Mouse (Mus musculus) CH12.LX (cell line): ENCODE measurements around the gene Lpar5. TPM values are rescaled to one million over a fixed set of nuclear protein-coding genes. Genes with fewer than 3 reads are reported as not detected.

ENCODE experiments used
- polyA plus RNA-seq: library from polyadenylated mRNA; unstranded; fragments of >175 nt; gene quantifications from 2 replicates; pipeline ENCODE4 v1.2.1, GENCODE M21; 2012; ENCODE audit warnings: low read depth; ENCODE audit not compliant: insufficient read length
- total RNA-seq, 2 experiments: library from RNA; depleted of rRNA; stranded (reverse); fragments of 300-350 nt in 1 of 2; fragments of >200 nt in 1 of 2; gene quantifications; 2 replicates each; pipeline ENCODE4 v1.2.3; 2012 to 2014

The Lpar5 gene
- total and polyA plus RNA-seq, 3 experiments, result 4.5 to 25.9 (median 4.8) TPM

Other genes with a start within 250 kb of the Lpar5 start
Only the 20 nearest of the 25 such genes appear.
- 0.13 and 0.34 TPM in 2 replicates for gene P3h3, start 210.2 kb upstream of the Lpar5 start, total RNA-seq (2012; rRNA removed)
- gene P3h3, start 210.2 kb upstream of the Lpar5 start, total RNA-seq (2014; rRNA removed), result 0.19 TPM in 1 of 2 replicates, not detected in the other
- gene P3h3, start 210.2 kb upstream of the Lpar5 start, polyA plus RNA-seq, result 0.31 and 0.44 TPM in 2 replicates
- 1.6 and 2.0 TPM in 2 replicates for gene Gpr162, start 203.9 kb upstream of the Lpar5 start, total RNA-seq (2012; rRNA removed)
- gene Gpr162, start 203.9 kb upstream of the Lpar5 start, total RNA-seq (2014; rRNA removed), result 0.48 and 0.97 TPM in 2 replicates
- gene Gpr162, start 203.9 kb upstream of the Lpar5 start, polyA plus RNA-seq, result 1.7 and 1.9 TPM in 2 replicates
- gene Cd4, start 179.7 kb upstream of the Lpar5 start, total RNA-seq (2012; rRNA removed), result 0.29 and 0.34 TPM in 2 replicates
- gene Cd4, start 179.7 kb upstream of the Lpar5 start, total RNA-seq (2014; rRNA removed), result 0.26 and 0.27 TPM in 2 replicates
- gene Cd4, start 179.7 kb upstream of the Lpar5 start, polyA plus RNA-seq, result 1.1 and 1.6 TPM in 2 replicates
- gene Lag3, start 156.2 kb upstream of the Lpar5 start, total RNA-seq (2012; rRNA removed), result 1.2 and 1.9 TPM in 2 replicates
- gene Lag3, start 156.2 kb upstream of the Lpar5 start, total RNA-seq (2014; rRNA removed), result 0.32 and 0.52 TPM in 2 replicates
- gene Lag3, start 156.2 kb upstream of the Lpar5 start, polyA plus RNA-seq, result 1.5 and 2.0 TPM in 2 replicates
- 11.0 and 12.8 TPM in 2 replicates for gene Ptms, start 147.8 kb upstream of the Lpar5 start, total RNA-seq (2012; rRNA removed)
- gene Ptms, start 147.8 kb upstream of the Lpar5 start, total RNA-seq (2014; rRNA removed), result 7.0 and 8.1 TPM in 2 replicates
- gene Ptms, start 147.8 kb upstream of the Lpar5 start, polyA plus RNA-seq, result 96.6 and 99.6 TPM in 2 replicates
- 116 and 129 TPM in 2 replicates for gene Mlf2, start 136.5 kb upstream of the Lpar5 start, total RNA-seq (2012; rRNA removed)
- 109 and 124 TPM in 2 replicates for gene Mlf2, start 136.5 kb upstream of the Lpar5 start, total RNA-seq (2014; rRNA removed)
- gene Mlf2, start 136.5 kb upstream of the Lpar5 start, polyA plus RNA-seq, result 203 and 210 TPM in 2 replicates
- gene Cops7a, start 102.4 kb upstream of the Lpar5 start, total RNA-seq (2012; rRNA removed), result 85.6 and 104 TPM in 2 replicates
- gene Cops7a, start 102.4 kb upstream of the Lpar5 start, total RNA-seq (2014; rRNA removed), result 62.8 and 73.2 TPM in 2 replicates
- 98.6 and 114 TPM in 2 replicates for gene Cops7a, start 102.4 kb upstream of the Lpar5 start, polyA plus RNA-seq
- 0.08 TPM in 1 of 2 replicates, not detected in the other for gene Pianp, start 71.2 kb upstream of the Lpar5 start, total RNA-seq (2012; rRNA removed)
- not detected in 2 replicates for gene Pianp, start 71.2 kb upstream of the Lpar5 start, total RNA-seq (2014; rRNA removed)
- gene Pianp, start 71.2 kb upstream of the Lpar5 start, polyA plus RNA-seq, result not detected in 2 replicates
- gene Zfp384, start 58.8 kb upstream of the Lpar5 start, total RNA-seq (2012; rRNA removed), result 14.0 and 14.5 TPM in 2 replicates
- 14.9 and 17.0 TPM in 2 replicates for gene Zfp384, start 58.8 kb upstream of the Lpar5 start, total RNA-seq (2014; rRNA removed)
- 32.0 and 34.4 TPM in 2 replicates for gene Zfp384, start 58.8 kb upstream of the Lpar5 start, polyA plus RNA-seq
- 23.8 and 27.3 TPM in 2 replicates for gene Ing4, start 28.2 kb upstream of the Lpar5 start, total RNA-seq (2012; rRNA removed)
- gene Ing4, start 28.2 kb upstream of the Lpar5 start, total RNA-seq (2014; rRNA removed), result 31.3 and 32.2 TPM in 2 replicates
- gene Ing4, start 28.2 kb upstream of the Lpar5 start, polyA plus RNA-seq, result 21.3 and 25.1 TPM in 2 replicates
- 3.1 and 3.3 TPM in 2 replicates for gene Acrbp, start 18.2 kb upstream of the Lpar5 start, total RNA-seq (2012; rRNA removed)
- gene Acrbp, start 18.2 kb upstream of the Lpar5 start, total RNA-seq (2014; rRNA removed), result 1.1 and 1.7 TPM in 2 replicates
- 4.0 and 4.9 TPM in 2 replicates for gene Acrbp, start 18.2 kb upstream of the Lpar5 start, polyA plus RNA-seq
- 165 and 174 TPM in 2 replicates for gene Chd4, start 28.1 kb downstream of the Lpar5 start, total RNA-seq (2012; rRNA removed)
- gene Chd4, start 28.1 kb downstream of the Lpar5 start, total RNA-seq (2014; rRNA removed), result 72.7 and 86.0 TPM in 2 replicates
- gene Chd4, start 28.1 kb downstream of the Lpar5 start, polyA plus RNA-seq, result 200 and 225 TPM in 2 replicates
- gene Nop2, start 64.0 kb downstream of the Lpar5 start, total RNA-seq (2012; rRNA removed), result 128 and 188 TPM in 2 replicates
- gene Nop2, start 64.0 kb downstream of the Lpar5 start, total RNA-seq (2014; rRNA removed), result 154 TPM in 2 replicates
- 175 and 179 TPM in 2 replicates for gene Nop2, start 64.0 kb downstream of the Lpar5 start, polyA plus RNA-seq
- gene Iffo1, start 77.3 kb downstream of the Lpar5 start, total RNA-seq (2012; rRNA removed), result 6.7 and 7.6 TPM in 2 replicates
- 3.3 and 4.0 TPM in 2 replicates for gene Iffo1, start 77.3 kb downstream of the Lpar5 start, total RNA-seq (2014; rRNA removed)
- 7.0 and 8.2 TPM in 2 replicates for gene Iffo1, start 77.3 kb downstream of the Lpar5 start, polyA plus RNA-seq
- gene Gapdh, start 98.5 kb downstream of the Lpar5 start, total RNA-seq (2012; rRNA removed), result 2,085 and 2,925 TPM in 2 replicates
- 1,576 and 2,268 TPM in 2 replicates for gene Gapdh, start 98.5 kb downstream of the Lpar5 start, total RNA-seq (2014; rRNA removed)
- 2,269 and 2,654 TPM in 2 replicates for gene Gapdh, start 98.5 kb downstream of the Lpar5 start, polyA plus RNA-seq
- 140 and 147 TPM in 2 replicates for gene Ncapd2, start 123.8 kb downstream of the Lpar5 start, total RNA-seq (2012; rRNA removed)
- 78.3 and 79.6 TPM in 2 replicates for gene Ncapd2, start 123.8 kb downstream of the Lpar5 start, total RNA-seq (2014; rRNA removed)
- gene Ncapd2, start 123.8 kb downstream of the Lpar5 start, polyA plus RNA-seq, result 263 and 301 TPM in 2 replicates
- 120 and 153 TPM in 2 replicates for gene Mrpl51, start 123.9 kb downstream of the Lpar5 start, total RNA-seq (2012; rRNA removed)
- 152 and 184 TPM in 2 replicates for gene Mrpl51, start 123.9 kb downstream of the Lpar5 start, total RNA-seq (2014; rRNA removed)
- 161 and 171 TPM in 2 replicates for gene Mrpl51, start 123.9 kb downstream of the Lpar5 start, polyA plus RNA-seq
- 2.3 and 3.1 TPM in 2 replicates for gene Vamp1, start 147.6 kb downstream of the Lpar5 start, total RNA-seq (2012; rRNA removed)
- 1.9 and 2.4 TPM in 2 replicates for gene Vamp1, start 147.6 kb downstream of the Lpar5 start, total RNA-seq (2014; rRNA removed)
- gene Vamp1, start 147.6 kb downstream of the Lpar5 start, polyA plus RNA-seq, result 3.7 and 4.6 TPM in 2 replicates
- gene Tapbpl, start 163.9 kb downstream of the Lpar5 start, total RNA-seq (2012; rRNA removed), result 16.9 and 17.7 TPM in 2 replicates
- 13.7 and 16.7 TPM in 2 replicates for gene Tapbpl, start 163.9 kb downstream of the Lpar5 start, total RNA-seq (2014; rRNA removed)
- gene Tapbpl, start 163.9 kb downstream of the Lpar5 start, polyA plus RNA-seq, result 19.4 and 20.9 TPM in 2 replicates
- gene Cd27, start 169.1 kb downstream of the Lpar5 start, total RNA-seq (2012; rRNA removed), result not detected in 2 replicates
- gene Cd27, start 169.1 kb downstream of the Lpar5 start, total RNA-seq (2014; rRNA removed), result not detected in 2 replicates
- gene Cd27, start 169.1 kb downstream of the Lpar5 start, polyA plus RNA-seq, result 0.54 TPM in 1 of 2 replicates, not detected in the other